Mouse (Mus musculus) heart, postnatal 0 days (tissue): ENCODE results near the gene Hif1an. TPM values are rescaled to one million over a fixed set of nuclear protein-coding genes. Genes with fewer than 3 reads are reported as not detected.

Experiments
- ATAC-seq: fragments of 200-750 bp; cut with Nextera tagmentation; 2 replicates; pipeline ENCODE4 v1.8.0; 2017; ENCODE audit warnings: low read depth, moderate number of reproducible peaks, moderate library complexity; ENCODE audit not compliant: insufficient read depth
- DNase-seq: peaks from one replicate; pipeline ENCODE4 v3.0.0-alpha.2; 2016; ENCODE audit warnings: low spot score
- H3K27ac ChIP-seq: fragments of 300-500 bp; sonication (generic); 2 replicates; pipeline ENCODE4 v1.5.1; 2014; ENCODE audit warnings: low read depth, mild to moderate bottlenecking
- H3K27me3 ChIP-seq: fragments of 300-500 bp; sonication (generic); 2 replicates; pipeline ENCODE4 v1.6.1; 2014; ENCODE audit warnings: low read length, mixed read lengths; ENCODE audit not compliant: control insufficient read depth, insufficient read depth
- H3K36me3 ChIP-seq: fragments of 300-500 bp; sonication (generic); replicated peaks from 2 replicates; pipeline ENCODE4 v1.6.1; 2014; ENCODE audit warnings: low read length, mixed read lengths; ENCODE audit not compliant: control insufficient read depth, insufficient read depth
- H3K4me1 ChIP-seq: fragments of 300-500 bp; sonication (generic); 2 replicates; pipeline ENCODE4 v1.6.1; 2014; ENCODE audit warnings: antibody characterized with exemption; ENCODE audit not compliant: control insufficient read depth, insufficient read depth
- H3K4me2 ChIP-seq: fragments of 300-500 bp; sonication (generic); 2 replicates; pipeline ENCODE4 v1.6.1; 2014; ENCODE audit warnings: low read depth, mild to moderate bottlenecking, low read length, moderate library complexity
- H3K4me3 ChIP-seq: fragments of 300-500 bp; sonication (generic); 2 replicates; pipeline ENCODE4 v1.5.1; 2014; ENCODE audit warnings: low read depth, low read length
- H3K9ac ChIP-seq: fragments of 300-500 bp; sonication (generic); replicated peaks from 2 replicates; pipeline ENCODE4 v1.6.1; 2014; ENCODE audit warnings: low read depth, low read length, mixed read lengths
- H3K9me3 ChIP-seq: fragments of 300-500 bp; sonication (generic); replicated peaks from 2 replicates; pipeline ENCODE4 v1.6.1; 2016; ENCODE audit warnings: low read length; ENCODE audit not compliant: control insufficient read depth
- CTCF ChIP-seq: IDR thresholded peaks from 2 replicates; pipeline ENCODE4 v1.5.1; 2016; ENCODE audit warnings: antibody characterized with exemption, control low read depth, low read depth
- EP300 ChIP-seq: IDR thresholded peaks from 2 replicates; pipeline ENCODE4 v1.6.1; 2016; ENCODE audit warnings: antibody characterized with exemption, low read depth
- WGBS: fragments of 180-500 bp; shearing (Covaris S2); extraction: QIAGEN DNeasy Blood & Tissue Kit; methylation state at CpG from one replicate; pipeline ENCODE4 v1.1.7; 2014; 5-methylcytosine and 5-hydroxymethylcytosine counted together
- polyA plus RNA-seq: library from polyadenylated mRNA; unstranded; fragments of >200 nt; fragmentation: Nextera tagmentation; extraction: Ambion mirVana; gene quantifications from 2 replicates; pipeline ENCODE4 v1.2.1, GENCODE M21; 2015
- total RNA-seq: library from RNA; depleted of rRNA; stranded (reverse); fragments of >200 nt; gene quantifications from 2 replicates; pipeline ENCODE4 v1.2.3, GENCODE M21; 2014; ENCODE audit warnings: low replicate concordance

Gene Hif1an
- total and polyA plus RNA-seq, 2 experiments from 2014 or later = 15.9 to 16.9 TPM

DNA sequence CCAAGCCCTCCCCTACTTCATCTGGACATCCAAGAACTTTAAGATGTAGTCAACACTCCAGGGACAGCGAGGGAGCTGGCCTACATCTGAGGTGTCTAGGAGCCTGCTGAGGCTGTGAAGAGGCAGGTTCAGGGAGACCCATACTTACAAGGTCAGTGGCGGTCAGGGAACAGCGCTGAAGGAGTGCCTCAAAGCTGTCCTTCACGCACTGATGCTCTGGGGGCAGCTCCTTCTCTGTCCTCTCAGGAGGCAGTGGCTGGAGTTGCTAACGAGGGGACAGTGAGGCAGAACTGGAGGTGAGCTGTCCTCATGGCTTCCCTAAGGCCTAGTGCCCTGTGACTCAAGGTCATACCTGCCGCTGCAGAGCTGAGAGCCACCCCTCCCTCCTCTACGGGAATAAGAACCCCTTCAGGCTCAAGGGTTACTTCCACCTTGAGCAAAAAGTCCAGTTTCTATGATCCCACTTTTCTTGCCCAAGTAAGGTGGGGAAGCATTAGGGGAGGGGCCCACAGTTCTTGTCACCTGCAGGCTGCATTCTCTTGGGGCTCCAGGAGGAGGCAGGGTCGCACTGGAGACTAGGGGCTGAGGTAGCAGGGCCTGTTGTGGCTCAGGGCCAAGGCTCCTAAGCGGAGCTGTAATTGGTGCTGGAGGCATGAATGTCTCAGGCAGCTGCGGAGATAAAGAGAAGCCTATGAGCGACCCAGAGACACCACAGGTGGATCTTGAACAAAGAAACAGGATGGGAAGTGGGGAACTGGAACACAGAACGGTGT, 44.5 kb upstream of the Hif1an start:
- no peak for DNase-seq
- ATAC-seq = 0 out of 2 replicates have a peak, but pooled peaks have one; percentile 32
- no peak overlapping the region for H3K27ac ChIP-seq

GRCm38 (mm10) chr19:44519152-44519551, 43.5 kb upstream of the Hif1an start:
- DNase-seq (peak; percentile 51), ATAC-seq (peak; percentile 64)
- Histone ChIP-seq H3K4me1 (no peaks in the 10 kb centered on the region), H3K27me3 (peaks cover 14% of the 10 kb centered on the region), H3K9ac (no peak overlapping the region), H3K9me3 (no peaks in the 10 kb centered on the region), H3K4me2 (no peak overlapping the region), H3K27ac (no peak overlapping the region), H3K36me3 (no peaks in the 10 kb centered on the region), H3K4me3 (no peak overlapping the region)
- 37% methylated on average over 7 of the region's 7 CpGs for WGBS
- peak; percentile 32 for TF ChIP-seq CTCF
- TF ChIP-seq EP300 = peak; percentile 48; the same call in 1 of the 2 replicates

More for the DNA sequence above, 44.5 kb upstream of the Hif1an start:
- 61% methylated on average over 12 of the region's 12 CpGs for WGBS
- Histone ChIP-seq H3K9ac (no peak overlapping the region), H3K4me3 (no peak overlapping the region), H3K9me3 (no peaks in the 10 kb centered on the region), H3K27me3 (peaks cover 23% of the 10 kb centered on the region), H3K36me3 (no peaks in the 10 kb centered on the region), H3K4me2 (no peak overlapping the region), H3K4me1 (no peaks in the 10 kb centered on the region)
- TF ChIP-seq CTCF (peak; percentile 25; the same call in 1 of the 2 replicates), EP300 (no peak)

DNA sequence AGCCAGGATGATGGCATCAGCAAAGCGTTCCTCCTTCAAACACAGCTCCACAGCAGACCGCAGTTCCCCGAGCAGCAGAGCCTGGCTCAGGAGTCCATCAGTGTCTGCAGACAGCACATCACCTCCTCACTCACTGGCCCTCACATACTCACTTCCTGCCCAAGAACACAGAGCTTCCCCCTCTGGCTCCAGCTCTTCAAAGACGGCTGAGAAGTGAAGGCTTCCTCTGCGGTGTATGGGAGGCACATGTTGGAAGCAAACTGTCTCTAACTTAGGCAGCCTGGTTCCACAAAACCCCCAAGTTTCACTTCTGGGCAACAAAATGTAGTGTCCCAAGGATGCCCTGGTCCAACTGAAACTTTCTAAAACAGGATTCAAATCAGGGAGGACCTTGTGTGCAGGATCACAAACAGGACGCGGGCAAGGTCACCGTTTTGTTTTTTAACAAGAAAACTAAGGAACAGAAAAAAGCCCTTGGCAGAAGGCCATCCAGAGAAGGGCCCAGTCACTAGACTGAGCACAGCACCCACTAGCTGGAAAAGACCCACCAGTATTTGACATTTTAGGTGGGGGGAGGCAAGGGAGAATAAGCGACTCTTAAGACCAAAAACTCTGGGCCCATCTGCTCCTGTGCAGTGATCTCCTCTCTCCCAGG, 37.0 kb upstream of the Hif1an start:
- Histone ChIP-seq H3K9ac (no peak overlapping the region), H3K27ac (no peak overlapping the region), H3K9me3 (no peaks in the 10 kb centered on the region), H3K36me3 (no peaks in the 10 kb centered on the region), H3K4me2 (no peak overlapping the region), H3K27me3 (no peaks in the 10 kb centered on the region), H3K4me3 (no peak overlapping the region), H3K4me1 (no peaks in the 10 kb centered on the region)
- no peak for TF ChIP-seq EP300
- no peak for TF ChIP-seq CTCF
- no peak for DNase-seq
- 68% methylated on average over 9 of the region's 9 CpGs for WGBS
- no peak for ATAC-seq

DNA sequence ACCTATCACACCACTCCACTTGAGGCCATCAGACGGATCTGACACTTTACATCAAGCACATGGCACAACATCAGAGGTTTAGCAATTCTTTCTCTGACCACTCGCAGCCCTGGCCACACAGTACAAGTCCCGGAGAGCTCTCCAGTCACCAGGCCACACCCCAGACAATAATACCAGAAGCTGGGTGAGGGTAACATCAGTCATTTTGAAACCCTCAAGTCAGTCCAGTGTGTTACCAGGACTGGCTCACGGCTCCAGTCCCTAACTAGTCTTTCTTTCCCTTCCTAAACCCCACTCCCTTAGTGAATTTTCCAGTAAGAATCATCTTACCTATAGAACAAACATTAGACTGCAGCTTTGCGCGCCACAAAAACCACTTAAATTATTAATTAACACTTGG, 32.6 kb upstream of the Hif1an start:
- Histone ChIP-seq H3K27me3 (no peaks in the 10 kb centered on the region), H3K36me3 (no peaks in the 10 kb centered on the region), H3K27ac (no peak overlapping the region), H3K9me3 (no peaks in the 10 kb centered on the region), H3K4me3 (no peak overlapping the region), H3K9ac (no peak overlapping the region), H3K4me1 (no peaks in the 10 kb centered on the region), H3K4me2 (no peak overlapping the region)
- WGBS = 76% methylated on average over 6 of the region's 6 CpGs
- TF ChIP-seq EP300 (no peak), CTCF (no peak)
- no peak for ATAC-seq
- no peak for DNase-seq

DNA sequence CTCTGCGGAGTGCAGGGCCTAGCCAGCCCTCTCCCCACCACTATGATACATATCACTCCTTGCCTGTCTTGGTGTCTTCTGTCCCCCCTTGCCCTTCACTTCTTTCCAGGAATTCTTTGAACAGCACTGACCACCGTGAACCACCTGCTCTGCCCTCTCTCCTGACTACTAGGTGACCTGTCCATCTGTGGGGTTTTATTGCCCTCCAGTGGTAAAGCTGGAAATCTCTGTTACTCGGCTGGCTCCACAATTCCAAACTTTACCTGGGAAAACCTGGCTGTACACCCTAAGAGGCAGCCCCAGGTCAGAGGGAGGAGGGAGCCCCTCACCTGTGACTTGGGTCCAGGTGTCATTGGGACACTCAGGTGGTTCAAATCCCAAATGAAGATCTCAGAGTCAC, 27.3 kb upstream of the Hif1an start:
- WGBS = 36% methylated on average over 3 of the region's 3 CpGs
- TF ChIP-seq CTCF (peak; percentile 52), EP300 (no peak)
- Histone ChIP-seq H3K36me3 (no peaks in the 10 kb centered on the region), H3K4me3 (no peak overlapping the region), H3K9me3 (no peaks in the 10 kb centered on the region), H3K4me2 (no peak overlapping the region), H3K27me3 (no peaks in the 10 kb centered on the region), H3K4me1 (no peaks in the 10 kb centered on the region), H3K9ac (no peak overlapping the region), H3K27ac (no peak overlapping the region)
- ATAC-seq (0 out of 2 replicates have a peak, but pooled peaks have one; percentile 41), DNase-seq (no peak)
